Mouse (Mus musculus): ENCODE measurements at regions not wholly inside any gene's neighbourhood (a gene's known extent, or its start where the extent isn't known, plus 50 kb on each side); places are given as distances from the start of the nearest gene placed in this dataset.

GRCm38 (mm10) chr1:118741286-118741685, 113.5 kb downstream of the Tfcp2l1 start:
- no peak for DNase-seq (ENCODE audit: low spot score)
- intact Hi-C loops (cut with DNase I): no loop called here

- no peak for DNase-seq (ENCODE audit: low spot score)
- intact Hi-C loops (cut with DNase I): no loop called here
These were observed 120.5 kb downstream of the Tfcp2l1 start for GRCm38 (mm10) chr1:118748196-118748595.

DNA sequence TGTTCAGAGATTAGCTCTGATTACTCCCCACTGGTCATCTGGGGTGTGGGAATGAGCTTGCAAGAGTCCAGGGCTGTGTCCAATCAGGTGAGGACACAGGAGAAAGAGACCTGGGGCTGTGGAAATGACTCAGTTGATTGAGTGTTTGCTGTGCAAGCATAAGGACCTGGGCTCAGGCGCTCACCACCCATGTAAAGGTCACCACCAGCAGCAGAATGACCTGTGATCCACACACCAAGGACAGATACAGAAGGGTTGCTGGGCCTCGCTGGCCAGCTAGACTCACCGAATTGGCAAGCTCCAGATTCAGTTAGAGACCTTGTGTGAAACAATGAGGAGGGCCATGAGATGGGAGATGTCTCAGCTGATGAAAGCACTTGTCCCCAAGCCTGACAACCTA, 125.1 kb downstream of the Tfcp2l1 start:
- no peak for DNase-seq (ENCODE audit: low spot score)
- intact Hi-C loops (cut with DNase I): no loop called here

- DNase-seq (ENCODE audit: low spot score): no peak
- intact Hi-C loops (cut with DNase I): loop anchor here (5.0 kb wide), 3 partner anchors 189 to 434 kb away; partner anchors contain the start of gene Nifk
These were observed 128.6 kb downstream of the Tfcp2l1 start for GRCm38 (mm10) chr1:118756171-118756865.

- intact Hi-C loops (cut with DNase I): loop anchor here (2.0 to 5.0 kb wide), 4 partner anchors 151 to 435 kb away; partner anchors contain the start of gene Nifk
- DNase-seq (ENCODE audit: low spot score): no peak
These were observed 129.7 kb downstream of the Tfcp2l1 start for GRCm38 (mm10) chr1:118757340-118758030.

GRCm38 (mm10) chr1:118758031-118758400, 130.3 kb downstream of the Tfcp2l1 start:
- no peak for DNase-seq (ENCODE audit: low spot score)
- intact Hi-C loops (cut with DNase I): loop anchor here (2.0 to 5.0 kb wide), 4 partner anchors 151 to 436 kb away; partner anchors contain the start of gene Nifk

DNA sequence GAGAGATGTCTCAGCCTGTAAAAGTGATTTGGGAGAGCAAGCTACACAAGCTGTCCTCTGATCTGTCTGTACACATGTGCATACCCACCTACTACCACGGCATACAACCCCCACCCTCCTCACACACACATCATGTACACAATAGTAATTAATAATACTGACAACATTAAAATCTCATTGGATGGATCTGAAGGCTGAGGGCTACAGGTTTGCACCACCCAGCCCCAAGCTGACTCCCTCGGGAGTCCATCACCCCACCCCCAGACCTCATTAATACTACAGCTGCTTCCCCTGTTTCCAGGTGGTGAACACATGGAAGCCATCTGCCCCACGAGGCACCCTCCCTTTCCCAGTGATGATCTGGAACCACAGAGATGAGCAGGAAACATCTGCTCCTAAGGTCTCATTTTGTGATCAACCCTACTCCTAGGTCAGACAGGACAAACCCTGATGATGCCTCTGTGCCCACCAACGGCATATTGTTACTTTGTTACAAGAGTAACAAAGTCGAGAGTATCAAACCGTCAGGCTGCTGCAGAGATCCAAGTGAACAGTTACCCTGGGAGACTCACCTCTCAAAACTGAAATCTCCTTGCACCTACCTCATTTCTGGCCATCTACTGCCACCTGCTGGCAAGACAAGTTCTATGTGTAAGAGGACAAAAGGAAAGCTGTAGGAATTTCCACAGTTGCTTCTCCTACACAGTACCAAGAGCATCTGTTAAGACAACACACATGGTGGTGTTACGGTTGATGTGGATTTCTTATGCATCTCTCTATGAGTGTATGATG, 131.6 kb downstream of the Tfcp2l1 start:
- intact Hi-C loops (cut with DNase I): loop anchor here (2.0 to 5.0 kb wide), 4 partner anchors 153 to 437 kb away; partner anchors contain the start of gene Nifk
- DNase-seq (ENCODE audit: low spot score): no peak

GRCm38 (mm10) chr1:118765525-118765924, 137.8 kb downstream of the Tfcp2l1 start:
- intact Hi-C loops (cut with DNase I): loop anchor here (10.0 kb wide), 1 partner anchor 659 kb away; the partner anchor contains the start of gene Inhbb
- DNase-seq (ENCODE audit: low spot score): no peak

GRCm38 (mm10) chr1:118768831-118769230, 141.1 kb downstream of the Tfcp2l1 start:
- intact Hi-C loops (cut with DNase I): loop anchor here (1.0 to 10.0 kb wide), 2 partner anchors 313 to 656 kb away; partner anchors contain the start of gene Inhbb
- DNase-seq (ENCODE audit: low spot score): no peak

DNA sequence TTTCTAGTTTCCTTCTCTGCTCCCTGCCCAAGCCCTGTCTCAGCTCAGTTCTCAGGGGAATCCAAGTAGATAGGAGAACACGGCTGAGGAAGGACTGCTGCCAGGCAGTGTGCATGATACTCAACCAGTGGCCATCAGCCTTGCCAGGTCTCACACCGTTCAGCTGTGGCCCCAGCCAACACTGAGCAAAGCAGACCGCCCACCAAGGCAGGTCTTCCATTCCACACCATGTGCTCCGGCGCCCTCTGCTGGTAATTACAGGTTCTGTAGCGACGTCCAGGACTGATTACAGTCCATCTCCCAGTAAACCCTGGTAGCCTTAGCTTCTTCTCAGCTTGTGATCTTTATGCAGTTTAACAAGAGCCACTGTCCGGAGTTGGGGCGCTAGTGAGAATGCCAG, 144.5 kb downstream of the Tfcp2l1 start:
- intact Hi-C loops (cut with DNase I): no loop called here

DNA sequence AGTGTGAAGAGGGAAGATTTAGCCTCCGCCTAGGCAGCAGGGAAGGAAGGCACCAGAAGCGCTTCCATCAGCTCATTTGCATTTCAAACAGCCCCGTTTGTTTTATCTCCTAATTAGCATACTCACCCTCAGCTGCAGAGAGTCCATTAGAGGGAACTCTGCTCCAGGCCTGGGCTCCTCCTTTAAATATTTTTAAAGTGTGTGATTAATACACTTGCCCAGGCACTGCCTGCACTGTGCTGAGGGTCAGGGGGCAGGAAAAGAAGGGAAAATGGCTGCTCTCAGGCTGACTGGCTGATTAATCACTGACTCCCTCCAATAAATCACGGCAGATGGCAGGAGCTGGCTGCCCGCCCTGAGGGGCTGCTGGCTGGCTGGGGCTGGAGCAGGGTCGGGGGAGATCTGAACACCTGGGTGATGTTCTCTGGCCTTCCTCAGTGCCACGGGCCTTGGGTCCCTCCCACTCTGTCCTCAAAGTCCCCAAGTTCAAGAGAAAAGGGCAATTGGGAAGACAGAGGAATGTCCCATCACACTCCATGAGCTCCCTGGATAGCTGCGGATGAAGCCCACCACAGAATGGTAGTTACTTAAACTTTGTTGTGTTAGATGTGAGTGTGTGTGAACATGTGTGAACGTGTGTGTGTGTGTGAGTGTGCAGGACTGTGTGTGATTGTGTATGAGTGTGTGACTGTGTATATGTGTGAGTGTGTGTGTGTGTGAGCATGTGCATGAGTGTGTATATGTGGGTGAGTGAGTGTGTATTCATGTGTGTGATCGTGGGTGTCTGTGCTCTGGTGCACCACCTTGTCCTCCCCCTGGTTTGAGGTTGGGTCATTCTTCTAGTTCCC, 149.1 kb downstream of the Tfcp2l1 start:
- DNase-seq (ENCODE audit: low spot score): no peak
- intact Hi-C loops (cut with DNase I): no loop called here

More for the DNA sequence above, 144.5 kb downstream of the Tfcp2l1 start:
- peak; percentile 19 for DNase-seq (ENCODE audit: low spot score)
